Mouse (Mus musculus) CH12.LX (cell line): Measurements from ENCODE around the gene Pfkp. TPM values are rescaled to one million over a fixed set of nuclear protein-coding genes. Genes with fewer than 3 reads are reported as not detected.

Experiments used
- DNase-seq: peaks from one replicate; pipeline ENCODE4 v3.0.0-alpha.2; 2013; ENCODE audit errors: extremely low read depth
- H3K27ac ChIP-seq: 2 replicates; pipeline ENCODE4 v1.5.1; 2012; ENCODE audit warnings: low read depth, mild to moderate bottlenecking, control low read depth, moderate library complexity; ENCODE audit not compliant: insufficient read depth
- H3K27me3 ChIP-seq: replicated peaks from 2 replicates; pipeline ENCODE3; 2012; ENCODE audit warnings: inconsistent platforms
- H3K36me3 ChIP-seq, 2 experiments: replicated peaks in 1 of 2; 2 replicates each; pipeline versions ENCODE3 to v1.6.1; 2012; ENCODE audit warnings: inconsistent platforms in 1 of 2, low read length in 1 of 2, mild to moderate bottlenecking in 1 of 2, mixed read lengths in 1 of 2, moderate library complexity in 1 of 2; ENCODE audit not compliant: control insufficient read depth in 1 of 2, insufficient read depth in 1 of 2
- H3K4me1 ChIP-seq, 2 experiments: 2 replicates each; pipeline ENCODE4 v1.6.1; 2012; ENCODE audit warnings: inconsistent platforms in 1 of 2, moderate library complexity in 1 of 2; ENCODE audit not compliant: insufficient read depth in 2 of 2, control insufficient read depth in 1 of 2
- H3K4me2 ChIP-seq: 2 replicates; pipeline ENCODE4 v1.6.1; 2012; ENCODE audit warnings: low read depth, mild to moderate bottlenecking, control low read depth; ENCODE audit not compliant: poor library complexity, insufficient read depth, severe bottlenecking
- H3K4me3 ChIP-seq, 3 experiments: fragments of 150-350 bp in 1 of 3; sonication (generic) in 1 of 3; replicated peaks in 1 of 3; 2 replicates each; pipeline versions ENCODE3 to v1.5.1; 2011 to 2012; ENCODE audit warnings: low read depth in 2 of 3, low read length in 2 of 3, mild to moderate bottlenecking in 2 of 3, moderate library complexity in 2 of 3, control low read depth in 1 of 3, improper control_type of control experiment in 1 of 3, inconsistent platforms in 1 of 3, mixed read lengths in 1 of 3; ENCODE audit not compliant: poor library complexity in 1 of 3
- H3K79me2 ChIP-seq: replicated peaks from 2 replicates; pipeline ENCODE4 v1.6.1; 2012; ENCODE audit warnings: mild to moderate bottlenecking, moderate library complexity; ENCODE audit not compliant: control insufficient read depth, poor library complexity, insufficient read depth, severe bottlenecking; ENCODE audit errors: extremely low read depth
- H3K9ac ChIP-seq: 2 replicates; pipeline ENCODE4 v1.6.1; 2012; ENCODE audit warnings: low read depth, mild to moderate bottlenecking, control low read depth, moderate library complexity; ENCODE audit not compliant: insufficient read depth
- H3K9me3 ChIP-seq: replicated peaks from 2 replicates; pipeline ENCODE3; 2012; ENCODE audit warnings: low read length, inconsistent platforms, mixed read lengths
- BHLHE40 ChIP-seq: IDR thresholded peaks from 2 replicates; pipeline ENCODE4 v1.6.1; 2011; ENCODE audit warnings: mild to moderate bottlenecking, low read depth, low read length, improper control_type of control experiment
- CHD1 ChIP-seq: IDR thresholded peaks from 2 replicates; pipeline ENCODE4 v1.6.1; 2012; ENCODE audit warnings: low read depth, low read length, improper control_type of control experiment, inconsistent platforms
- CTCF ChIP-seq, 2 experiments: IDR thresholded peaks in 1 of 2; conservative IDR thresholded peaks in 1 of 2; 2 replicates each; pipeline ENCODE4 v1.5.1; 2011 to 2012; ENCODE audit warnings: low read depth in 2 of 2, low read length in 2 of 2, improper control_type of control experiment in 1 of 2, inconsistent platforms in 1 of 2, mild to moderate bottlenecking in 1 of 2, moderate library complexity in 1 of 2
- ELF1 ChIP-seq: IDR thresholded peaks from 2 replicates; pipeline ENCODE4 v1.6.1; 2014; ENCODE audit warnings: low read depth, mild to moderate bottlenecking, inconsistent platforms, low read length, improper control_type of control experiment
- HCFC1 ChIP-seq: IDR thresholded peaks from 2 replicates; pipeline ENCODE4 v1.6.1; 2012; ENCODE audit warnings: low read depth, mild to moderate bottlenecking, inconsistent platforms, low read length, improper control_type of control experiment
- JUND ChIP-seq: conservative IDR thresholded peaks from 2 replicates; pipeline ENCODE4 v1.6.1; 2011; ENCODE audit warnings: low read depth, low read length, improper control_type of control experiment
- KAT2A ChIP-seq: IDR thresholded peaks from 2 replicates; pipeline ENCODE4 v1.6.1; 2012; ENCODE audit warnings: low read length, improper control_type of control experiment, inconsistent platforms; ENCODE audit not compliant: insufficient replicate concordance
- MAFK ChIP-seq: IDR thresholded peaks from 2 replicates; pipeline ENCODE4 v1.6.1; 2011; ENCODE audit warnings: low read length, improper control_type of control experiment; ENCODE audit not compliant: insufficient replicate concordance
- MEF2A ChIP-seq: IDR thresholded peaks from 2 replicates; pipeline ENCODE4 v1.6.1; 2014; ENCODE audit warnings: low read depth, mild to moderate bottlenecking, inconsistent platforms, low read length, improper control_type of control experiment, borderline replicate concordance
- MYC ChIP-seq: IDR thresholded peaks from 2 replicates; pipeline ENCODE4 v1.6.1; 2011; ENCODE audit warnings: low read depth, mild to moderate bottlenecking, improper control_type of control experiment, low read length
- PAX5 ChIP-seq: IDR thresholded peaks from 2 replicates; pipeline ENCODE4 v1.6.1; 2012; ENCODE audit warnings: low read length, inconsistent platforms, mixed read lengths
- RCOR1 ChIP-seq: conservative IDR thresholded peaks from 2 replicates; pipeline ENCODE4 v1.6.1; 2012; ENCODE audit warnings: low read depth, mild to moderate bottlenecking, inconsistent platforms, low read length, improper control_type of control experiment
- SIN3A ChIP-seq: IDR thresholded peaks from 2 replicates; pipeline ENCODE4 v1.6.1; 2012; ENCODE audit warnings: low read length, improper control_type of control experiment, inconsistent platforms
- TCF12 ChIP-seq: IDR thresholded peaks from 2 replicates; pipeline ENCODE4 v1.6.1; 2014; ENCODE audit warnings: low read depth, mild to moderate bottlenecking, inconsistent platforms, low read length, improper control_type of control experiment
- USF1 ChIP-seq: IDR thresholded peaks from 2 replicates; pipeline ENCODE4 v1.6.1; 2014; ENCODE audit warnings: low read depth, mild to moderate bottlenecking, inconsistent platforms, low read length, improper control_type of control experiment
- USF2 ChIP-seq: conservative IDR thresholded peaks from 2 replicates; pipeline ENCODE4 v1.6.1; 2011; ENCODE audit warnings: low read depth, low read length, improper control_type of control experiment
- ZNF384 ChIP-seq: IDR thresholded peaks from 2 replicates; pipeline ENCODE4 v1.6.1; 2012; ENCODE audit warnings: low read depth, low read length, improper control_type of control experiment, inconsistent platforms
- dilution Hi-C: fragments of 300-500 bp; cut with MboI; formaldehyde crosslinking; loops from 2 replicates; pipeline ENCODE4 v1.14.3; 2020; ENCODE audit warnings: low sequenced_read_pairs; ENCODE audit not compliant: extremely low pct_unique_long_range_greater_than_20kb, extremely low pct_ligation_motif_present
- in situ Hi-C: fragments of 300-500 bp; cut with MboI; formaldehyde crosslinking; loops from 3 replicates; pipeline ENCODE4 v1.14.3; 2019; ENCODE audit warnings: low sequenced_read_pairs, low pct_ligation_motif_present, low pct_unique_long_range_greater_than_20kb, mixed read lengths
- polyA plus RNA-seq: library from polyadenylated mRNA; unstranded; fragments of >175 nt; gene quantifications from 2 replicates; pipeline ENCODE4 v1.2.1, GENCODE M21; 2012; ENCODE audit warnings: low read depth; ENCODE audit not compliant: insufficient read length
- total RNA-seq, 2 experiments: library from RNA; depleted of rRNA; stranded (reverse); fragments of 300-350 nt in 1 of 2; fragments of >200 nt in 1 of 2; gene quantifications; 2 replicates each; pipeline ENCODE4 v1.2.3; 2012 to 2014

Pfkp gene
- total and polyA plus RNA-seq, 3 experiments: 211 to 417 (median 239) TPM

DNA sequence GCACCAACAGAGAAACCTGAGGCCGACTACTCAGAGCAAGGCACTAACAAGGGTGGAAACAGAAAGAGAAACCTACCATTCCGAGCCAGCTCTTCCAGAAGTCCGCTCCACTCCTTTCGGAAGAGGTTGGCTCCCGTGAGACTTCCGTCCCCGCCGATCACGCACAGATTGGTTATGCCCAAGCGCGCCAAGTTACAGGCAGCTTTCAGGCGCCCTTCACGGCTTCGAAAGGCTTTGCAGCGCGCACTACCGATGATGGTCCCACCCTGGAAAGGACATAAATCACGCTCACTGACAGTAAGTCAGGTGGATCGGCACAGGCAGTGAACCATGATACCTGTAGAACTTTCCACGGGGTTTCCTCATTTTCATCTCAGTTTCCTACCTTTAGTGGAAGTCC, 26.7 kb downstream of the Pfkp start:
- no peak for DNase-seq
- TF ChIP-seq CTCF (conservative IDR thresholded peaks at IDR 0.05 in 1 of 2, IDR thresholded peaks at IDR 0.05 in 1 of 2; ENCODE audit: low read depth in 2 of 2, low read length in 2 of 2): no peak
- no peak for TF ChIP-seq RCOR1
- no peak for TF ChIP-seq MAFK
- no peak for TF ChIP-seq USF1
- Histone ChIP-seq H3K9me3 (no peaks in the 10 kb centered on the region), H3K4me3 (no peak overlapping the region), H3K27ac (no peak overlapping the region), H3K9ac (no peak overlapping the region), H3K79me2 (peaks cover 57% of the 10 kb centered on the region), H3K4me2 (no peak overlapping the region), H3K27me3 (no peaks in the 10 kb centered on the region), H3K4me1 (peaks cover 6 to 60% of the 10 kb centered on the region in 2 experiments), H3K36me3 (peaks cover 76 to 96% of the 10 kb centered on the region in 2 experiments)
- in situ Hi-C loops (no loop called here), dilution Hi-C loops (no loop called here)

DNA sequence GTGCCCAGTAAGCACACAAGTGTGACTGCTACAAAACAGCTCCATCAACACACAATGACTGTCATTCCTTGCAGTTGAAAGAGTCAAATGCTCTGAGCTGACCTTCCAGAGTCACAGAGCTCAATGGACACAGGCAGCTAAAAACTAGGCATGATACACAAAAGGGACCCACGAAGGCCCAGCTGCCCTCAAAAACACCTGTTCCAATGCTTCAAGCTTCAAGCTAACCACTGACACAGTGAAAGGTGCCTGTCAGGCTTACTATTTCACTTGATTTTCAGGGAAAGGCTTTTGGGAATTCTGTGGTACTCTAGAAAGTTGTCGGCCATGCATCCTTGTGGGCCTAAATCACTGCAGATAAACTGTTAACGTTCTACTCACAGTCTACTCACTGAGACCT, 28.3 kb downstream of the Pfkp start:
- Histone ChIP-seq H3K4me1 (peaks cover under 1 to 44% of the 10 kb centered on the region in 2 experiments; a peak in 3 of 4 replicates), H3K4me2 (no peak overlapping the region), H3K9me3 (no peaks in the 10 kb centered on the region), H3K9ac (no peak overlapping the region), H3K79me2 (peaks cover 45% of the 10 kb centered on the region), H3K27ac (no peak overlapping the region), H3K36me3 (peaks cover 87 to 99% of the 10 kb centered on the region in 2 experiments), H3K27me3 (no peaks in the 10 kb centered on the region), H3K4me3 (no peak overlapping the region)
- in situ Hi-C loops: no loop called here
- dilution Hi-C loops: no loop called here
- no peak for TF ChIP-seq ELF1
- TF ChIP-seq MAFK: no peak
- no peak for TF ChIP-seq JUND
- TF ChIP-seq CHD1: no peak
- TF ChIP-seq TCF12: no peak
- no peak for TF ChIP-seq KAT2A
- TF ChIP-seq BHLHE40: no peak
- no peak for TF ChIP-seq PAX5
- no peak for TF ChIP-seq SIN3A
- no peak for TF ChIP-seq USF2
- no peak for TF ChIP-seq RCOR1
- no peak for TF ChIP-seq HCFC1
- TF ChIP-seq MEF2A: no peak
- no peak for TF ChIP-seq MYC
- no peak for TF ChIP-seq ZNF384
- no peak for DNase-seq
